Mouse (Mus musculus) gastrocnemius, postnatal 10 days (tissue): ENCODE measurements around the gene Syne1. TPM values are rescaled to one million over a fixed set of nuclear protein-coding genes. Genes with fewer than 3 reads are reported as not detected.

ENCODE experiments used
- DNase-seq: peaks from one replicate; pipeline ENCODE4 v3.0.0; 2021; ENCODE audit warnings: mixed read lengths
- total RNA-seq, 2 experiments: library from RNA; stranded (reverse); gene quantifications; 2 replicates each; pipeline ENCODE4 v1.2.3; 2021

Syne1 gene
- total RNA-seq, 2 experiments from 2014 or later, result 64.3 to 82.0 TPM

- DNase-seq, result no peak
Observed at GRCm38 (mm10) chr10:4972026-4972425, 579.3 kb downstream of the Syne1 start.

DNA sequence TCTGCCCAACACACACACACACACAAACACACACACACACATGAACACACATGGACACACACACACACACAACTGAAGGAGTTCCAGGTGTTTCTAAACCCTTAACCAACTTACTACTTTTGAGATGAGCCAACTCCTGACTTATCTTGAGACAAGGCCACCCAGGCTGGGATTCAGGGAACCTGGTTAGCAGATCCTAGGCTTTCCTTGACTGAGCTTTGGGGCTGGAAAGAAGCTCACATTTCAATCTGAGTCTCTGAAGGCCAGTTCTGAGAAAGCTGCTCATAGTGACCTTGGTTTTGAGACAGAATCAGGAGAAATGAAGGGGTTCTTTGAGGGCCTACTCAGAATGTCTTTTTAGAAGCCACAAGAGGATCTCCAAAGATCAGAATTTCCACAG, 579.7 kb downstream of the Syne1 start:
- DNase-seq, result no peak

GRCm38 (mm10) chr10:4971156-4971555, 580.1 kb downstream of the Syne1 start:
- no peak for DNase-seq

Other genes with a start within 250 kb of the Syne1 start
- 10 to 100 TPM in 1 of 2 experiments, 1 to 10 TPM in 1; 8.6 to 10.2 TPM for gene Myct1, start 42.3 kb upstream of the Syne1 start, total RNA-seq
- gene Vip, start 87.7 kb upstream of the Syne1 start, total RNA-seq, result under 1 TPM in 1 of 2 experiments, not detected in 1; 0.14 TPM